Mouse (Mus musculus) megakaryocyte, embryonic 14.5 days (primary cell): ENCODE results near the gene Shld1. TPM values are rescaled to one million over a fixed set of nuclear protein-coding genes. Genes with fewer than 3 reads are reported as not detected.

ENCODE experiments used
- H3K27me3 ChIP-seq: replicated peaks from 2 replicates; pipeline ENCODE3; 2012; ENCODE audit warnings: inconsistent platforms
- H3K36me3 ChIP-seq: replicated peaks from 2 replicates; pipeline ENCODE3; 2012; ENCODE audit warnings: low read length, inconsistent platforms, mixed read lengths
- H3K4me1 ChIP-seq: 2 replicates; pipeline ENCODE4 v1.6.1; 2012; ENCODE audit warnings: inconsistent platforms
- H3K4me3 ChIP-seq: replicated peaks from 2 replicates; pipeline ENCODE3; 2012; ENCODE audit warnings: moderate library complexity, mild to moderate bottlenecking, inconsistent platforms
- H3K9me3 ChIP-seq: 2 replicates; pipeline ENCODE4 v1.6.1; 2012; ENCODE audit warnings: inconsistent platforms
- FLI1 ChIP-seq: IDR thresholded peaks from 2 replicates; pipeline ENCODE4 v1.6.1; 2012; ENCODE audit warnings: low read length, inconsistent platforms, mixed read lengths
- GATA1 ChIP-seq: IDR thresholded peaks from 3 replicates; pipeline ENCODE4 v1.6.1; 2012; ENCODE audit warnings: mixed read lengths, low read length, inconsistent platforms, borderline replicate concordance
- polyA plus RNA-seq: library from polyadenylated mRNA; stranded (reverse); fragments of >175 nt; gene quantifications from 2 replicates; pipeline ENCODE4 v1.2.3, GENCODE M21; 2012; ENCODE audit warnings: low replicate concordance; ENCODE audit not compliant: insufficient read depth

The Shld1 gene
- polyA plus RNA-seq, 1 experiment, result not detected

- H3K4me1 ChIP-seq, result no peaks in the 10 kb centered on the region
- no peaks in the 10 kb centered on the region for H3K36me3 ChIP-seq
- no peaks in the 10 kb centered on the region for H3K27me3 ChIP-seq
- peaks cover 15% of the 10 kb centered on the region for H3K9me3 ChIP-seq
- TF ChIP-seq GATA1, result no peak
- TF ChIP-seq FLI1, result no peak
- no peak overlapping the region for H3K4me3 ChIP-seq
Measured at GRCm38 (mm10) chr2:132738816-132739432, 52.2 kb downstream of the Shld1 start.

- Histone ChIP-seq H3K9me3 (peaks cover 6% of the 10 kb centered on the region; the same call in 1 of the 2 replicates), H3K27me3 (no peaks in the 10 kb centered on the region)
- TF ChIP-seq FLI1 (no peak), GATA1 (no peak)
Measured at GRCm38 (mm10) chr2:132741862-132742347, 55.2 kb downstream of the Shld1 start.

GRCm38 (mm10) chr2:132744866-132745265, 58.1 kb downstream of the Shld1 start:
- Histone ChIP-seq H3K36me3 (no peaks in the 10 kb centered on the region), H3K4me3 (no peak overlapping the region), H3K27me3 (no peaks in the 10 kb centered on the region), H3K4me1 (peaks cover 3% of the 10 kb centered on the region; the same call in 1 of the 2 replicates), H3K9me3 (peaks cover 9% of the 10 kb centered on the region; the same call in 1 of the 2 replicates)
- TF ChIP-seq FLI1, result no peak
- no peak for TF ChIP-seq GATA1

More at GRCm38 (mm10) chr2:132741862-132742347, 55.2 kb downstream of the Shld1 start:
- Histone ChIP-seq H3K4me3 (no peak overlapping the region), H3K4me1 (no peaks in the 10 kb centered on the region), H3K36me3 (no peaks in the 10 kb centered on the region)

- Histone ChIP-seq H3K4me3 (no peak overlapping the region), H3K4me1 (peaks cover 3% of the 10 kb centered on the region; the same call in 1 of the 2 replicates), H3K36me3 (no peaks in the 10 kb centered on the region), H3K9me3 (peaks cover 9% of the 10 kb centered on the region; the same call in 1 of the 2 replicates), H3K27me3 (no peaks in the 10 kb centered on the region)
- TF ChIP-seq FLI1 (no peak), GATA1 (no peak)
Measured at GRCm38 (mm10) chr2:132746108-132746507, 59.4 kb downstream of the Shld1 start.

GRCm38 (mm10) chr2:132750726-132751125, 64.0 kb downstream of the Shld1 start:
- H3K27me3 ChIP-seq, result no peaks in the 10 kb centered on the region
- H3K9me3 ChIP-seq, result peaks cover 9% of the 10 kb centered on the region; the same call in 1 of the 2 replicates
- no peak for TF ChIP-seq GATA1
- no peak for TF ChIP-seq FLI1
- no peaks in the 10 kb centered on the region for H3K36me3 ChIP-seq
- no peak overlapping the region for H3K4me3 ChIP-seq
- H3K4me1 ChIP-seq, result peaks cover 3% of the 10 kb centered on the region; the same call in 1 of the 2 replicates

GRCm38 (mm10) chr2:132751141-132752066, 64.7 kb downstream of the Shld1 start:
- H3K4me1 ChIP-seq, result peaks cover 3% of the 10 kb centered on the region; the same call in 1 of the 2 replicates
- H3K27me3 ChIP-seq, result no peaks in the 10 kb centered on the region
- peaks cover 8% of the 10 kb centered on the region; the same call in 1 of the 2 replicates for H3K9me3 ChIP-seq
- H3K4me3 ChIP-seq, result no peak overlapping the region
- no peaks in the 10 kb centered on the region for H3K36me3 ChIP-seq
- TF ChIP-seq GATA1 (no peak), FLI1 (no peak)

GRCm38 (mm10) chr2:132752398-132752797, 65.7 kb downstream of the Shld1 start:
- Histone ChIP-seq H3K4me3 (no peak overlapping the region), H3K4me1 (peaks cover 3% of the 10 kb centered on the region; the same call in 1 of the 2 replicates), H3K27me3 (no peaks in the 10 kb centered on the region), H3K36me3 (no peaks in the 10 kb centered on the region), H3K9me3 (no peaks in the 10 kb centered on the region)
- no peak for TF ChIP-seq FLI1
- no peak for TF ChIP-seq GATA1

GRCm38 (mm10) chr2:132753137-132753536, 66.4 kb downstream of the Shld1 start:
- H3K4me3 ChIP-seq, result no peak overlapping the region
- H3K27me3 ChIP-seq, result no peaks in the 10 kb centered on the region
- no peaks in the 10 kb centered on the region for H3K9me3 ChIP-seq
- H3K36me3 ChIP-seq, result no peaks in the 10 kb centered on the region
- peaks cover 3% of the 10 kb centered on the region; the same call in 1 of the 2 replicates for H3K4me1 ChIP-seq
- TF ChIP-seq FLI1 (no peak), GATA1 (no peak)

- TF ChIP-seq FLI1 (no peak), GATA1 (no peak)
- Histone ChIP-seq H3K4me1 (no peaks in the 10 kb centered on the region), H3K27me3 (peaks cover 2% of the 10 kb centered on the region), H3K9me3 (no peaks in the 10 kb centered on the region), H3K4me3 (no peak overlapping the region), H3K36me3 (no peaks in the 10 kb centered on the region)
Measured at GRCm38 (mm10) chr2:132757911-132758310, 71.2 kb downstream of the Shld1 start.
